14 mouse cellular contexts compared by ENCODE assay signal in the genomic region with DNA sequence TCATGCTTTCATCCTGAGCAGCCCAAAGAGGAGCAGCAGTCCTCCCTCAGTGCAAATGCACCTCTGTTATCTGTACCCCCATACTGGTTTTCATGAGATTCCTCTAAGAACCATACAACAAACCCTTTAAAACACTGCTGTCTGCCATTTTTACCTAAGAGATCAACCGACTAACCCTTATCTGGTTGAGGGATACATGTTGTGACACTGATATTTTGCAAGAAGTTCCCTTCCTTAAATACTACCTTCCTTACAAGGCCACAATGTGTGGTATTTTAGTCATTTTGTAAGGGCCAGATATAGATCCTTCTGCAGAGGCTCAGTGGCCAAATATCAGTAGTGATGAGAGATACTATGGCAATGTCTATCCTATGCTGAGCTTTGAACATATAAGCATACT.
"Had no signal": no experiment of that assay in that cellular context is flagged by ENCODE, and none has a peak within 500 bp of the region (broad histone marks: within the 10 kb centered on the region; RNA-seq: fewer than 3 reads in every experiment).

No protein-coding gene starts in this region.

- H3K4me3 ChIP-seq: midbrain, embryonic 13.5 days; midbrain, embryonic 15.5 days; neural tube, embryonic 12.5 days; stomach, embryonic 15.5 days had no signal

- DNase-seq: lung, adult 18-20 months; lung, embryonic 14.5 days; lung, postnatal 10 days; lung, postnatal 4 days; right cerebral cortex, postnatal 14 days; thymus, adult 2 months; thymus, postnatal 25 days; thymus, postnatal 4 days had no signal

- H3K36me3 ChIP-seq: midbrain, embryonic 13.5 days; midbrain, embryonic 15.5 days; neural tube, embryonic 12.5 days; stomach, embryonic 15.5 days had no signal

- H3K9ac ChIP-seq: liver, embryonic 14.5 days; lung, embryonic 14.5 days; midbrain, embryonic 13.5 days; midbrain, embryonic 15.5 days; neural tube, embryonic 12.5 days; stomach, embryonic 15.5 days had no signal

- H3K9me3 ChIP-seq: midbrain, embryonic 13.5 days; midbrain, embryonic 15.5 days; neural tube, embryonic 12.5 days; stomach, embryonic 15.5 days had no signal

- H3K27me3 ChIP-seq: midbrain, embryonic 13.5 days; midbrain, embryonic 15.5 days; neural tube, embryonic 12.5 days; stomach, embryonic 15.5 days had no signal

- H3K27ac ChIP-seq: liver, embryonic 14.5 days; midbrain, embryonic 13.5 days; midbrain, embryonic 15.5 days; neural tube, embryonic 12.5 days; stomach, embryonic 15.5 days; stomach, postnatal 0 days had no signal

- ATAC-seq: midbrain, embryonic 13.5 days; midbrain, embryonic 15.5 days had no signal
